Mouse (Mus musculus): Measurements from ENCODE around the gene Kcnc1.

Kcnc1 gene

DNA sequence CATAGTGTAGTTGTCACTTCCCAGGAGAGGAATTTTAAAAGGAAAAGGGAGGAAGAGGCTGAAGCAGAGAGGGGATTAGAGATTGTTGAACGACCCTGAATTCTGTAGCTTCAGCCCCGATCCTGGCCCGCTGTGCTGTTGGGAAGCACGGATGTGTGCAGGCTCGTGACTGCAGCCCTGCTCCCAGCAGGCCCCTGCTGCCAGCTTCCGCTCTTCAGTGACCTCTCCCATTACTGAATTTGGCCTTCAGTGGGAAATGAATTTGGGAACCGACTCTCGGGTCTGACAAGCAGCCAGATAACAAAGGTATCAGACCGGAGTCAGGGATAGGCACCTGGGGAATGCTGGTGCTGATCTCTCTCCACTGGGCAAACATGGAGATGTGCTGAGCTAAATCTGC lies 76.8 kb downstream of the Kcnc1 start:
- no peak for DNase-seq (ENCODE audit: low spot score in 2 of 2)

DNA sequence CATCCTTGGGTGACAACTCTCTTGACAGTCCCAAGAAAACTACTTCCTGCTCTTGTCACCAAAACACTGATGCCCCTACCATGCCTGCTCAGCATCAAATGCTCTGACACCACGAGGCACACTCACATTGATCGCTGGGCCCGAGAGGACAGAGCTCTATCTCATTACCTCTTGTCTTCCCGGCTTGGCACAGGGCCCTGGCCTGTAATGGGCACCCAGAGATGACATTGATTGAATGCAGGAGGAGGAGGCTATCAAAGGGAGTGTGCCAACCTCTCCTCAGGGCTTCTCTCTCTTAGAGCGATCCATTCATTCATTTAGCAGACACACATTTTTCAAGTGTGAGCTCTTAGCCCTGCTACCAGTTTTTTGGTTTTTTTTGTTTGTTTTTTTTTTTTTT lies 79.2 kb downstream of the Kcnc1 start:
- DNase-seq (ENCODE audit: low spot score in 2 of 2), result no peak

DNA sequence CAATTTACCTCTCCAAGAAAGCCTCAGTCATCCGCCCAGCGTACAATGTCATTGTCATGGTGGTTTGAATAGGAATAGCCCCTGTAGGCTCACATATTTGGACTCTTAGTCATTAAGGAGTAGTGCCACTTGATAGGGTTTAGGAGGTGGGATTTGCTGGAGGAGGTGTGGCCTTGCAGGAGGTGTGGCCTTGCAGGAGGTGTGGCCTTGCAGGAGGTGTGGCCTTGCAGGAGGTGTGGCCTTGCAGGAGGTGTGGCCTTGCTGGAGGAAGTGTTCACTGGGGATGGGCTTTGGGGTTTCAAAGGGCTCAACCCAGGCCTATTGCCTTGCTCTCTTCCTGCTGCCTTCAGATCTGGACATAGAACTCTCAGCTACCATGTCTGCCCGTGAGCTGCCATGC lies 81.2 kb downstream of the Kcnc1 start:
- no peak for DNase-seq (ENCODE audit: low spot score in 2 of 2)

DNA sequence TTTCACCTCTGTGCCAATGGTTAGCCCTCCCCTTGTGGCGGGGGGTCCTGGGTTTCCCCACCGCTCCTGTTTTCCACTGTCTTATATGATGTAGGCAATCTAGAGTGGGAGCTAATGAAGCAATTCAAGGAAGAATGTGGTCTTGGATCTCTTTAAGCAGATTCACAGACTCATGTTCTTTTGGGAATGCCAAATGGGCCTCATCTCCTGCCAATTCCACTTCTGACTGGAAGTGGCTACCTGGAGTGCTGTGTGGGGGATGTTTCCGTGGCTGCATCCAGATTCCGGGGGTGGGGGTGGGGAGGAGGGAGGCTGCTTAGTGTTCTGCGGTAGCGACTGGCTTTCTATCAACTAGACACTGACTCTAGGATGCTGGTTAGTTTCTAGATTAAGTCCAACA lies 83.5 kb downstream of the Kcnc1 start:
- no peak for DNase-seq (ENCODE audit: low spot score in 2 of 2)

DNA sequence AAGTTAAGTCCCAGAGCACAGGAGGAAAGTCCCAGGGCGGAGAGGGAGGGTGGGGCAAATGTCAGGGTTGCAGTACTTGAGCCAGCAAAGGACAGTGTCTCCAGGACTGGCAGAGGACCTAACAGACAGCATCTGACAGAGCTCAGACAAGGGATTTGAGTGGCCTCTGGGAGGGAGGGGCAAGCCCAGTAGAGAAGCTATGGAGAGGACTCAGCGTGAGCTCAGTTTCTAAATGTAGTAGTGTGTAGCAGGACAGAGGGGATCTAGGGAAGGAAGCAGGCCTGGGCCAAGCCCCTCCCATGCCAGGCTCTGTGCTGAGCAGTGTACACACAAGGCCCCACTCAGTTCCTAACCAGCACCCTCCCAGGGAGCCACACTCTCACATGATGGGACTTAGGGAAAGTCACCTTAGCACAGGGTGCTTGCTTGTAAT lies 85.8 kb downstream of the Kcnc1 start:
- peak; percentile 71 to 76 for DNase-seq (ENCODE audit: low spot score in 2 of 2)

DNA sequence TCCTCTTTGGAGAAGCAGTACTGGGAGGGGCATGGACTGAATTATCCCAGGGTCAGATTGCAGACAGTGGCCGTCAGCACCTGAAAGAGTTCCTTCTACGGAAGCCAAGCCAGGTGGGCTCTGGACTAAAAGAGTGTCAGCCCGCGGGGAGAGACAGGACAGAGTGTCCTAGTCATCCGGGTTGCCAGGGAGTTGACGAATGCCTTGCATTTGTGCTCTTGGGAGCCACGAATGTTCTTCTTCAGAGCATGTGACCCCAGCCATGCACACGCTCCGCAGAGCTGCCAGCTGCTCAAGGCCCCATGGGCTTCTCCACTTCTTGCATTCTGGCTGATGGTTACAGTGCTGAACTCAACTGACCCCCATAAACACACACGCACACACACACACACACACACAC lies 86.8 kb downstream of the Kcnc1 start:
- DNase-seq (ENCODE audit: low spot score in 2 of 2), result no peak

DNA sequence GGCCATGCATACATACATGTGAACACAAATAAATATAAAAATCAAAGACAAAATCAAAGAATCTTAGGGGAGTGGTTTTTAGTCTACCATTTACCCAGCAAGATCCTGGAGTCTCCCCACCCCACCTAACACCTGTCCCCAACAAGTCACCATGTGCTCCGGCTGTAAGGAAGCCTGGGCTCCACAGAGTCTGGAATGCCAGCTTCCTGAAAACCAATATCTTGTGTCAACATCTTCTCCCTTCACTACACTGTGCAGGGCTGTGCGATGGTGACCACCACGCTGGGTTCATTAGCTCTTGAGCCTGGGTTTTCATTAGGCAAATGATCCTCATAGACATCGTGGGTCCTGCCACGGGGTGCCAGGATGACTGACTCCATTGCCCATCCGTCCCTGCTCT lies 87.9 kb downstream of the Kcnc1 start:
- no peak for DNase-seq (ENCODE audit: low spot score in 2 of 2)

DNA sequence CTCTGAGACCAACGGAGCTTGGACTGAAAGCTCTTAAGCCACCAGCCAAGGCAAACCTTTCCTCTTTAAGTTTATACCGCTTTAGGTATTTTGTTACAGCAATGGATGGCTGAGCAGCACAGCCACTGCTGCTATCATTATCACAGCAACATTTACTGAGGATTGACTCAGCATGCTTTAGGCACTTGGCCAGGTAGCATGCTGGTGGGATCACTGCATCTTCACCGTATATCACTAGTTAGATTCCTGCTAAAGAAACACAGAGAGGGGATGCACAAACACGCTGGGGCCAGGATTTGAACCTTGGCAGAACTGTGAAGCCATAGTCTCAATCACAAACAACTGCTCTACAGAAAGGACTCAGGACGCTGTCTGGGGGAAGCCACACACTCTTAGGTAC lies 90.5 kb downstream of the Kcnc1 start:
- DNase-seq (ENCODE audit: low spot score in 2 of 2), result no peak

DNA sequence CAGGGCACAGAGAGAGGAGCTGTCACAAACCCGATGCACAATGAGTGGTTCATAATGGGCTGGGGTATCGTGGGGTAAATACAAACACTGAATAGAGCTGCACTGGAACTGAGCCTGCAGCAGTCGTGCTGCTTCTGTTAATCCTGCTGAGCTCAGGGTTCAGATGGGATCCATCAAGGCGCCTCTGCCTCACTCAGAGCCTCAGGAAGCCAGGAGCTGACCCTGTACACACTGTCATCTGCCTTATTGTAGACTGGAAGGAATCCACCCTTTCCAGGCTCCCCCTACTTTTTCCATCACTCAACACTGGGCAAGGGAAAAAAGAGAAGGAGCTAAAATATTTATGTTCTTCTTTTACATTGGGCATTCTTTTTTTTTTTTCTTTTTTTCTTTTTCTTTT lies 91.1 kb downstream of the Kcnc1 start:
- no peak for DNase-seq (ENCODE audit: low spot score in 2 of 2)
